Mouse (Mus musculus) stomach, postnatal 0 days (tissue): ENCODE results near the gene Xrcc1. TPM values are rescaled to one million over a fixed set of nuclear protein-coding genes. Genes with fewer than 3 reads are reported as not detected.
A peak's percentile ranks its signal among the peaks of the same experiment; 100 is the strongest.

Source experiments
- ATAC-seq: fragments of 200-750 bp; cut with Nextera tagmentation; 2 replicates; pipeline ENCODE4 v1.8.0; 2017; ENCODE audit not compliant: low FRiP score, low TSS enrichment
- DNase-seq: peaks from one replicate; pipeline ENCODE4 v3.0.0-alpha.2; 2016; ENCODE audit warnings: low spot score
- H3K27ac ChIP-seq: fragments of 300-500 bp; sonication (generic); replicated peaks from 2 replicates; pipeline ENCODE4 v1.5.1; 2014; ENCODE audit warnings: mild to moderate bottlenecking, control low read depth
- H3K27me3 ChIP-seq: fragments of 300-500 bp; sonication (generic); 2 replicates; pipeline ENCODE4 v1.6.1; 2014; ENCODE audit warnings: low read length; ENCODE audit not compliant: control insufficient read depth, insufficient read depth
- H3K36me3 ChIP-seq: fragments of 300-500 bp; sonication (generic); 2 replicates; pipeline ENCODE4 v1.6.1; 2014; ENCODE audit warnings: low read length, mixed read lengths; ENCODE audit not compliant: control insufficient read depth, insufficient read depth
- H3K4me1 ChIP-seq: fragments of 300-500 bp; sonication (generic); replicated peaks from 2 replicates; pipeline ENCODE4 v1.6.1; 2014; ENCODE audit warnings: antibody characterized with exemption; ENCODE audit not compliant: control insufficient read depth, insufficient read depth
- H3K4me2 ChIP-seq: fragments of 300-500 bp; sonication (generic); replicated peaks from 2 replicates; pipeline ENCODE4 v1.6.1; 2014; ENCODE audit warnings: low read depth, mild to moderate bottlenecking, control low read depth, moderate library complexity
- H3K4me3 ChIP-seq: fragments of 300-500 bp; sonication (generic); 2 replicates; pipeline ENCODE4 v1.5.1; 2014; ENCODE audit warnings: low read depth, low read length, control low read depth
- H3K9ac ChIP-seq: fragments of 300-500 bp; sonication (generic); 2 replicates; pipeline ENCODE4 v1.6.1; 2014; ENCODE audit warnings: mild to moderate bottlenecking, low read length, control low read depth, mixed read lengths
- H3K9me3 ChIP-seq: fragments of 300-500 bp; sonication (generic); 2 replicates; pipeline ENCODE4 v1.6.1; 2016; ENCODE audit warnings: low read length; ENCODE audit not compliant: control insufficient read depth
- CTCF ChIP-seq: IDR thresholded peaks from 2 replicates; pipeline ENCODE4 v1.5.1; 2016; ENCODE audit warnings: antibody characterized with exemption, low read depth, mild to moderate bottlenecking, moderate library complexity
- EP300 ChIP-seq: optimal IDR thresholded peaks from 2 replicates; pipeline ENCODE3; 2016; ENCODE audit warnings: antibody characterized with exemption
- WGBS: fragments of 180-500 bp; shearing (Covaris S2); extraction: QIAGEN DNeasy Blood & Tissue Kit; methylation state at CpG from one replicate; pipeline ENCODE4 v1.1.7; 2014; 5-methylcytosine and 5-hydroxymethylcytosine counted together
- polyA plus RNA-seq: library from polyadenylated mRNA; unstranded; fragments of >200 nt; fragmentation: Nextera tagmentation; extraction: Ambion mirVana; gene quantifications from 2 replicates; pipeline ENCODE4 v1.2.1, GENCODE M21; 2015

The Xrcc1 gene
- polyA plus RNA-seq, 1 experiment from 2014 or later: 27.4 TPM

- Histone ChIP-seq H3K36me3 (no peaks in the 10 kb centered on the region), H3K9me3 (no peaks in the 10 kb centered on the region), H3K4me2 (peak overlapping the region; percentile 91; the same call in 1 of the 2 replicates), H3K4me1 (no peaks in the 10 kb centered on the region), H3K9ac (no peak overlapping the region), H3K27ac (no peak overlapping the region), H3K27me3 (no peaks in the 10 kb centered on the region), H3K4me3 (no peak overlapping the region)
- ATAC-seq (no peak), DNase-seq (no peak)
- TF ChIP-seq CTCF: no peak
- TF ChIP-seq EP300: no peak
- 43% methylated on average over 15 of the region's 15 CpGs for WGBS
These were observed 40.5 kb upstream of the Xrcc1 start for GRCm38 (mm10) chr7:24505447-24506064.

- Histone ChIP-seq H3K4me1 (no peaks in the 10 kb centered on the region), H3K4me3 (peak overlapping the region; percentile 68; the same call in 1 of the 2 replicates), H3K36me3 (no peaks in the 10 kb centered on the region), H3K27me3 (no peaks in the 10 kb centered on the region), H3K9me3 (no peaks in the 10 kb centered on the region), H3K27ac (peak overlapping the region; percentile 98; the same call in 1 of the 2 replicates), H3K4me2 (peak overlapping the region; percentile 91), H3K9ac (peak overlapping the region; percentile 95; the same call in 1 of the 2 replicates)
- no peak for DNase-seq
- no peak for ATAC-seq
- TF ChIP-seq CTCF: no peak
- TF ChIP-seq EP300: no peak
- WGBS: 16% methylated on average over 3 of the region's 3 CpGs
These were observed 40.0 kb upstream of the Xrcc1 start for GRCm38 (mm10) chr7:24506065-24506459.

GRCm38 (mm10) chr7:24506476-24506837 is 39.6 kb upstream of the Xrcc1 start:
- DNase-seq (peak; percentile 31), ATAC-seq (peak; percentile 8; the same call in 1 of the 2 replicates)
- Histone ChIP-seq H3K9ac (peak overlapping the region; percentile 95), H3K36me3 (no peaks in the 10 kb centered on the region), H3K27me3 (no peaks in the 10 kb centered on the region), H3K27ac (peak overlapping the region; percentile 98), H3K9me3 (no peaks in the 10 kb centered on the region), H3K4me2 (peak overlapping the region; percentile 91), H3K4me3 (peak overlapping the region; percentile 68), H3K4me1 (no peaks in the 10 kb centered on the region)
- WGBS: under 1% methylated on average over 12 of the region's 12 CpGs
- no peak for TF ChIP-seq CTCF
- TF ChIP-seq EP300: no peak

DNA sequence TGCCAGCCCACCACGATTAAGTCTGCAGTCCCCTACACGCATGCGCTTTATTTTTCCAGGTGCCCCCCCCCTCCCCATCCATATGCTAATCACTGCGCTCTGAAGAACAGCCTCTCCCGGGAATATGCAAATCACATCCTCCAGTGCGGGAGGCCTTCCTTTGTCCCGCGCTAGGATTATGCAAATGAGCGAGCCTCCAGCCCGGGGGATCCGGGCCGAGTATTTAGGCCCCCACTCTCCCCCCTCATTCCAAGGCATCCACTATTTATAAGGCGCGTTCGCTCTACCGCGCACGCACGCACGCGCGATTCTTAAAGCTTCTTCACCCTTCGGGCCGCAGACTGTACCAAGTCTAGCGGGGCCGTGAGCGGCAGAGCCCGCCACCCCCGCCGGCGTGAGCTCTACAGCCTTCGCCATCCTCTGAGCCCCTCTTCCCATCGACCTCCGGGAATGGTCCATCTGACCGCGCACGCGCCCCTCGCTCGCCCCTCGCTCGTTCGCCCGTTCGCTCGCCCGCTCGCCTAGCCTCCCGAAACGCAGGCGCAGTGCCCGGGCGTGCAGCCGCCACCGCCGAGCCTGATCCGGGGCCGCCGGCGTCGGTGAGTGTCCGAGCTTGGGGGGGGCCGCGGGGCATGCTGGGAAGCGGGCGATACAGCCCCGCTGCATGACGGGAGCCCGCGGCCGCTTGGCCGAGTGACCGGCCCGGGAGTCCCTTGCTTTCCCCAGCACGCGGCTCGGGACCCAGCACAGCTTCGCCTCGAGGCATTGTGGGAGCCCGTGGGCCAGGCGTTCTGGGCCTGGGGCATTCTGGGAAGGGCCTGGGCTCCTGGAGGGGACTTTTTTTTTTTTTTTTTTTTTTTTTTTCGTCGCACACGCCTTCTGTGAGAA is 39.0 kb upstream of the Xrcc1 start, which contains the start of gene Zfp428:
Gene Zfp428 (plus strand): TSS at position 169 of the 888 bp plus-strand sequence.
- TF ChIP-seq CTCF (no peak), EP300 (no peak)
- Histone ChIP-seq H3K27me3 (no peaks in the 10 kb centered on the region), H3K9ac (peak within 1 kb of the TSS; percentile 95), H3K9me3 (no peaks in the 10 kb centered on the region), H3K4me1 (no peaks in the 10 kb centered on the region), H3K4me2 (peak within 1 kb of the TSS; percentile 91), H3K4me3 (peak within 1 kb of the TSS; percentile 68), H3K27ac (peak within 1 kb of the TSS; percentile 98), H3K36me3 (no peaks in the 10 kb centered on the region)
- WGBS: under 1% methylated on average over 75 of the region's 84 CpGs
- DNase-seq (peak; percentile 90), ATAC-seq (peak; percentile 88)

GRCm38 (mm10) chr7:24507726-24508114 is 38.4 kb upstream of the Xrcc1 start:
- WGBS: 1% methylated on average over 20 of the region's 20 CpGs
- no peak for TF ChIP-seq CTCF
- TF ChIP-seq EP300: no peak
- Histone ChIP-seq H3K4me3 (peak overlapping the region; percentile 68), H3K4me1 (no peaks in the 10 kb centered on the region), H3K9ac (peak overlapping the region; percentile 95), H3K36me3 (no peaks in the 10 kb centered on the region), H3K27ac (peak overlapping the region; percentile 98), H3K4me2 (peak overlapping the region; percentile 91), H3K9me3 (no peaks in the 10 kb centered on the region), H3K27me3 (no peaks in the 10 kb centered on the region)
- DNase-seq: no peak
- ATAC-seq: no peak; the same call in 1 of the 2 replicates
